Mouse (Mus musculus) liver, embryonic 14 days (tissue): ENCODE results near the gene Znrf2. TPM values are rescaled to one million over a fixed set of nuclear protein-coding genes. Genes with fewer than 3 reads are reported as not detected.

Source experiments
- polyA plus RNA-seq: library from polyadenylated mRNA; depleted of rRNA; stranded (reverse); fragments of >200 nt; gene quantifications from 2 replicates; pipeline ENCODE4 v1.2.3, GENCODE M21; 2012; rRNA removed

Gene Znrf2
- polyA plus RNA-seq, result 3.3 and 4.1 TPM in 2 replicates

DNA sequence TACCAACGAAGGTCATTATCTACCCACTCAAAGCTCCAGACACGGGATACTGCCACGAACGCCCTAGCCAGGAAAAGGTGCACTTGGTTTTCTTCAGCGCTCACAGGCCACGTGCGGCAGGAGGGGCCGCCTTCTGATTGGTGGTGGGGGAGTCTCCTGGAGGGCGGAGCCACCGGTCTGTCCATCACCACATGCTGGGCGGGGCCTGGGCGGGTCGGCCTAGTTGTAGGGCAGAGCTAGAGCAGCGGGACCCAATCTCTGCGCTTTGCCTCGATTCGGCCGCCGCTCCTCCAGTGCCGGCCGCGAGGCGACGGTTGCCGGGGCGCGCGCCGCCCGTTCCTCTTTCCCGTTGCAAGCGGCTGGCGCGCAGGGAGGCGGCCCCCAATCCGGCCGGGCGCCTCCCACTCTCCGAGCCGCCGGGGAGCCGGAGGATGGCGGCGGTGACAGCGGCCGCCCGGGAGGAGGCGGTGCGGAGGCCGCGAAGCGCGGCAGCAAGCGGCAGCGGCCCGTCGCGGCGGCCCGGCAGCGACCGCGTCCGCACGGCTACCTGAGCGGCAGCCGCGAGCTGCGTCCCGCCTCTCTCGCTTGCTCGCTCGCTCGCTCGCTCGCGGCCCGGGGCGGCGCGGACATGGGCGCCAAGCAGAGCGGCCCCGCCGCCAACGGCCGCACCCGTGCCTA is at the start of gene Znrf2:
TSS of gene Znrf2 (plus strand) at position 529 of the 678 bp plus-strand sequence.

Other genes with a start within 250 kb of the Znrf2 start
- gene Plekha8, start 221.8 kb upstream of the Znrf2 start, polyA plus RNA-seq, result 1.8 and 2.1 TPM in 2 replicates
- 3.8 and 4.5 TPM in 2 replicates for gene Fkbp14, start 219.6 kb upstream of the Znrf2 start, polyA plus RNA-seq
- gene Mturn, start 135.3 kb upstream of the Znrf2 start, polyA plus RNA-seq, result 0.39 and 0.40 TPM in 2 replicates
- gene Nod1, start 155.7 kb downstream of the Znrf2 start, polyA plus RNA-seq, result 1.4 and 2.0 TPM in 2 replicates
- gene Ggct, start 176.0 kb downstream of the Znrf2 start, polyA plus RNA-seq, result 1.6 and 1.7 TPM in 2 replicates
- 56.8 and 58.8 TPM in 2 replicates for gene Gars, start 221.1 kb downstream of the Znrf2 start, polyA plus RNA-seq